Mouse (Mus musculus) forebrain, embryonic 11.5 days (tissue): Measurements from ENCODE around the gene Abcb1b. TPM values are rescaled to one million over a fixed set of nuclear protein-coding genes. Genes with fewer than 3 reads are reported as not detected.
A peak's percentile ranks its signal among the peaks of the same experiment; 100 is the strongest.
"Not testable (repeated sequence)": the region's sequence is repeated elsewhere in the genome, so short reads cannot be mapped to it uniquely, and the experiment has no call there.

Experiments
- ATAC-seq: fragments of 200-750 bp; cut with Nextera tagmentation; replicated peaks from 2 replicates; pipeline ENCODE4 v1.8.0; 2017; ENCODE audit warnings: moderate TSS enrichment; ENCODE audit not compliant: low FRiP score
- DNase-seq: peaks from one replicate; pipeline ENCODE4 v3.0.0-alpha.2; 2017; ENCODE audit warnings: low spot score
- H3K27ac ChIP-seq: fragments of 300-500 bp; sonication (generic); 2 replicates; pipeline ENCODE4 v1.5.1; 2014; ENCODE audit warnings: low read depth, low read length
- H3K27me3 ChIP-seq: fragments of 300-500 bp; sonication (generic); 2 replicates; pipeline ENCODE4 v1.6.1; 2014; ENCODE audit warnings: mild to moderate bottlenecking, low read length, mixed read lengths; ENCODE audit not compliant: control insufficient read depth, insufficient read depth
- H3K36me3 ChIP-seq: fragments of 300-500 bp; sonication (generic); 2 replicates; pipeline ENCODE4 v1.6.1; 2014; ENCODE audit warnings: mild to moderate bottlenecking, low read length, moderate library complexity, mixed read lengths; ENCODE audit not compliant: control insufficient read depth, insufficient read depth
- H3K4me1 ChIP-seq: fragments of 300-500 bp; sonication (generic); replicated peaks from 2 replicates; pipeline ENCODE4 v1.6.1; 2014; ENCODE audit warnings: low read length, mixed read lengths; ENCODE audit not compliant: control insufficient read depth, insufficient read depth
- H3K4me2 ChIP-seq: fragments of 300-500 bp; sonication (generic); 2 replicates; pipeline ENCODE4 v1.6.1; 2014; ENCODE audit warnings: low read depth, mild to moderate bottlenecking, low read length, moderate library complexity, mixed read lengths; ENCODE audit not compliant: severe bottlenecking
- H3K4me3 ChIP-seq: fragments of 300-500 bp; sonication (generic); 2 replicates; pipeline ENCODE4 v1.5.1; 2014; ENCODE audit warnings: low read depth, low read length
- H3K9ac ChIP-seq: fragments of 300-500 bp; sonication (generic); 2 replicates; pipeline ENCODE4 v1.6.1; 2014; ENCODE audit warnings: low read length
- H3K9me3 ChIP-seq: fragments of 300-500 bp; sonication (generic); 2 replicates; pipeline ENCODE4 v1.6.1; 2016; ENCODE audit warnings: low read length, mixed read lengths; ENCODE audit not compliant: control insufficient read depth
- WGBS: fragments of 180-500 bp; shearing (Covaris S2); extraction: QIAGEN DNeasy Blood & Tissue Kit; methylation state at CpG from one replicate; pipeline ENCODE4 v1.1.7; 2014; 5-methylcytosine and 5-hydroxymethylcytosine counted together
- polyA plus RNA-seq: library from polyadenylated mRNA; unstranded; fragments of >200 nt; fragmentation: Nextera tagmentation; extraction: Ambion mirVana; gene quantifications from 2 replicates; pipeline ENCODE4 v1.2.1, GENCODE M21; 2014

Gene Abcb1b
- polyA plus RNA-seq, 1 experiment from 2014 or later: 1.4 TPM

- ATAC-seq: not testable (repeated sequence)
Observed at GRCm38 (mm10) chr5:8848607-8849575, 50.9 kb downstream of the Abcb1b start.

GRCm38 (mm10) chr5:8850851-8851250 is 52.9 kb downstream of the Abcb1b start:
- Histone ChIP-seq H3K9ac (no peak overlapping the region), H3K27ac (no peak overlapping the region), H3K4me3 (no peak overlapping the region), H3K4me1 (no peaks in the 10 kb centered on the region), H3K27me3 (no peaks in the 10 kb centered on the region), H3K36me3 (no peaks in the 10 kb centered on the region), H3K9me3 (no peaks in the 10 kb centered on the region), H3K4me2 (no peak overlapping the region)
- ATAC-seq (no peak), DNase-seq (no peak)
- 53% methylated on average over 4 of the region's 4 CpGs for WGBS

More at GRCm38 (mm10) chr5:8848607-8849575, 50.9 kb downstream of the Abcb1b start:
- H3K9ac ChIP-seq, H3K27ac ChIP-seq, H3K27me3 ChIP-seq, DNase-seq, H3K4me2 ChIP-seq, H3K36me3 ChIP-seq, H3K4me1 ChIP-seq, H3K4me3 ChIP-seq, H3K9me3 ChIP-seq: not testable (repeated sequence)
- 48% methylated on average over 5 of the region's 9 CpGs for whole genome bisulfite sequencing

- no peak for DNase-seq
- ATAC-seq: no peak
- H3K27me3 ChIP-seq: no peaks in the 10 kb centered on the region
- no peaks in the 10 kb centered on the region for H3K9me3 ChIP-seq
- no peaks in the 10 kb centered on the region for H3K36me3 ChIP-seq
- H3K4me3 ChIP-seq: no peak overlapping the region
- 83% methylated on average over 6 of the region's 6 CpGs for WGBS
- H3K4me2 ChIP-seq: no peak overlapping the region
- no peak overlapping the region for H3K9ac ChIP-seq
- H3K27ac ChIP-seq: no peak overlapping the region
- no peaks in the 10 kb centered on the region for H3K4me1 ChIP-seq
Observed at GRCm38 (mm10) chr5:8857201-8857600, 59.3 kb downstream of the Abcb1b start.

GRCm38 (mm10) chr5:8861811-8862210 is 63.9 kb downstream of the Abcb1b start:
- Histone ChIP-seq H3K9ac (no peak overlapping the region), H3K4me3 (no peak overlapping the region), H3K4me2 (no peak overlapping the region), H3K36me3 (no peaks in the 10 kb centered on the region), H3K9me3 (no peaks in the 10 kb centered on the region), H3K4me1 (no peaks in the 10 kb centered on the region), H3K27me3 (no peaks in the 10 kb centered on the region), H3K27ac (no peak overlapping the region)
- no peak for DNase-seq
- 81% methylated on average over 1 of the region's 1 CpGs for WGBS
- ATAC-seq: no peak

GRCm38 (mm10) chr5:8863580-8864337 is 65.8 kb downstream of the Abcb1b start:
- ATAC-seq (0 out of 2 replicates have a peak, but pooled peaks have one; percentile 43), DNase-seq (no peak)
- Histone ChIP-seq H3K27ac (no peak overlapping the region), H3K4me3 (no peak overlapping the region), H3K4me1 (no peaks in the 10 kb centered on the region), H3K27me3 (no peaks in the 10 kb centered on the region), H3K9ac (no peak overlapping the region), H3K9me3 (no peaks in the 10 kb centered on the region), H3K4me2 (no peak overlapping the region), H3K36me3 (no peaks in the 10 kb centered on the region)
- WGBS: 50% methylated on average over 14 of the region's 14 CpGs

- H3K4me3 ChIP-seq, ATAC-seq, DNase-seq, H3K9ac ChIP-seq, H3K9me3 ChIP-seq, H3K27ac ChIP-seq, H3K4me1 ChIP-seq, H3K27me3 ChIP-seq, H3K4me2 ChIP-seq, H3K36me3 ChIP-seq: not testable (repeated sequence)
- 94% methylated on average over 11 of the region's 11 CpGs for WGBS
Observed at GRCm38 (mm10) chr5:8865630-8866029, 67.7 kb downstream of the Abcb1b start.

- Histone ChIP-seq H3K27me3 (no peaks in the 10 kb centered on the region), H3K4me3 (no peak overlapping the region), H3K9me3 (no peaks in the 10 kb centered on the region), H3K9ac (no peak overlapping the region), H3K36me3 (no peaks in the 10 kb centered on the region), H3K4me2 (no peak overlapping the region), H3K27ac (no peak overlapping the region), H3K4me1 (no peaks in the 10 kb centered on the region)
- DNase-seq: no peak
- ATAC-seq: no peak
- WGBS: 89% methylated on average over 5 of the region's 5 CpGs
Observed at GRCm38 (mm10) chr5:8866366-8866765, 68.4 kb downstream of the Abcb1b start.

GRCm38 (mm10) chr5:8868019-8868418 is 70.1 kb downstream of the Abcb1b start:
- ATAC-seq: peak; percentile 54; the same call in 1 of the 2 replicates
- no peak overlapping the region for H3K27ac ChIP-seq
- WGBS: 11% methylated on average over 1 of the region's 1 CpGs

More at GRCm38 (mm10) chr5:8868019-8868418, 70.1 kb downstream of the Abcb1b start:
- H3K4me1 ChIP-seq: no peaks in the 10 kb centered on the region
- H3K4me3 ChIP-seq: no peak overlapping the region
- no peaks in the 10 kb centered on the region for H3K9me3 ChIP-seq
- H3K27me3 ChIP-seq: no peaks in the 10 kb centered on the region
- no peaks in the 10 kb centered on the region for H3K36me3 ChIP-seq
- H3K9ac ChIP-seq: no peak overlapping the region
- no peak overlapping the region for H3K4me2 ChIP-seq
- DNase-seq: peak; percentile 55
